Mouse (Mus musculus) colon, adult 2 months (tissue): Measurements from ENCODE around the gene A730049H05Rik. TPM values are rescaled to one million over a fixed set of nuclear protein-coding genes. Genes with fewer than 3 reads are reported as not detected.

Source experiments
- polyA plus RNA-seq: library from polyadenylated mRNA; depleted of rRNA; stranded (reverse); fragments of >200 nt; gene quantifications from 2 replicates; pipeline ENCODE4 v1.2.3, GENCODE M21; 2012; rRNA removed

A730049H05Rik gene
- not detected in 2 replicates for polyA plus RNA-seq

GRCm38 (mm10) chr6:92816311-92816751 is at the start of gene A730049H05Rik:
A730049H05Rik (plus strand) TSS chr6:92816478.

GRCm38 (mm10) chr6:92869089-92869581 is 52.9 kb downstream of the A730049H05Rik start, which contains the start of gene Gm15737:
Gm15737 (plus strand) TSS chr6:92869357.

Other genes with a start within 250 kb of the A730049H05Rik start
- 2.9 and 3.1 TPM in 2 replicates for gene Prickle2, start 110.3 kb upstream of the A730049H05Rik start, polyA plus RNA-seq
- 0.03 TPM in 1 of 2 replicates, not detected in the other for gene Gm15737, start 52.9 kb downstream of the A730049H05Rik start, polyA plus RNA-seq
- gene Adamts9, start 127.0 kb downstream of the A730049H05Rik start, polyA plus RNA-seq, result 2.0 and 2.1 TPM in 2 replicates